Mouse (Mus musculus) right cerebral cortex, postnatal 25 days (tissue): ENCODE measurements around the gene Plpp3.

ENCODE experiments used
- DNase-seq: peaks from one replicate; pipeline ENCODE4 v3.0.0; 2022

Plpp3 gene

GRCm38 (mm10) chr4:105157276-105158168 is at the start of gene Plpp3:
TSS of gene Plpp3 (plus strand) at chr4:105157347.
- peak; percentile 81 for DNase-seq

- no peak for DNase-seq
These were observed 49.1 kb upstream of the Plpp3 start for GRCm38 (mm10) chr4:105107943-105108640.

GRCm38 (mm10) chr4:105108641-105109198 is 48.4 kb upstream of the Plpp3 start:
- no peak for DNase-seq

DNA sequence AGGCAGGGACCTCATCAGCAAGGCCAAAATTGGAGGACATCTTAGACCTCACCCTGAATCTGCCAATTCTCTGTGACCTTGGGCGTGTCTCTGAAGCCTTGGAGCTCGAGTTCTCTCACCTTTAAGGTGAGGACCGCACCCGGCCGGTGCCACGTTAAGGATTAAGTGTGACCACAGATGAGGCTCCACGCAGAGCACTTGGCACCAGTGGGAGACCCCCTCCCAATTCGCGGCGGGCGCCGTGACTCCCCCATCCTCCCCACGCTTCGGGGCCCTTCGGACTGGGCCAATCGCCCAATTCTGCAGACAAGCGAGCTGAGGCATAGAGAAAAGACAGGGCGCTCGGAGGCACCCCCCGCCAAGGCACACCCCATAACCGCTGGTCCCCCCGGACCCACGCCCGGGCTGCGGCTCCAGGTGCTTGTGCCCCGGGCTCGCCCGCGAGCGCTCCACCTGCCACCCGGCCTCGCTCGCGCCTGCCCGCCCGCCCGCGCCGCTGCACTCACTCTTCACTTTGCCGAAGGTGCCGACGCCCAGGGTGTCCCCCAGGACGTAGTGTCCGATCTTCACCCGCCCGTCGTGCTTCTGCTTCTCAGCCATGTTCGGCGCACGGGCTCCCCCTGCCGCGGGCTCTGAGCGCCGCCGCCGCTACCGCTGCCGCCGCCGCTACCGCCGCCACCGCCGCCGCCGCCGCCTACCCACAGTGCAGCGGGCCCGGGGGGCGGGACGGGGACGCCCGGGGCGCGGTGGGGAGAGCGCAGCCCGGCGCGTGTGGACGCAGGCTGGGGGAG is 47.8 kb upstream of the Plpp3 start, which contains the start of gene Prkaa2:
Gene Prkaa2, minus strand, starts transcription at position 692 of the 791 bp plus-strand sequence.
- DNase-seq: peak; percentile 85

GRCm38 (mm10) chr4:105109990-105110683 is 47.0 kb upstream of the Plpp3 start:
- DNase-seq: peak; percentile 58

GRCm38 (mm10) chr4:105110684-105111035 is 46.5 kb upstream of the Plpp3 start:
- DNase-seq: no peak

DNA sequence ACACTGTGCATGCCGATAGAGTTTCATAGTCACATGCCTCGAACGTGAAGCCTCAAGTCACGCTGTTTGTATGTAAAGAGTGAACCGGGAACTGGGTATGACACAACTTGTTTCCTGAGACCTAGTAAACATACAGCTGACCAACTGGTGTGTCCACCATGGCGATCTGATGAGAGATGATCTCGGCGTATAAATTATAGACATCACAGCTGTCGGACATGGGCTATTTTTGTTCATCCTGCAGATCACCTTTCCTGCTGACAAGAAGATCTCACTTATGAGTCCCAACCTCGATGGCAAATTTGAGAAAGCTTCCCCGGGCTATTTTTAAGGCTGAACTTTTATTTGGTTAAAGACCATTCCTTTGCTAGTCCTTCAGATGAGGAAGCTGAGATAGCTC is 45.4 kb upstream of the Plpp3 start:
- no peak for DNase-seq

GRCm38 (mm10) chr4:105113042-105113441 is 44.1 kb upstream of the Plpp3 start:
- DNase-seq: no peak

GRCm38 (mm10) chr4:105113468-105113867 is 43.7 kb upstream of the Plpp3 start:
- no peak for DNase-seq

- no peak for DNase-seq
These were observed 36.1 kb upstream of the Plpp3 start for GRCm38 (mm10) chr4:105121081-105121480.

DNA sequence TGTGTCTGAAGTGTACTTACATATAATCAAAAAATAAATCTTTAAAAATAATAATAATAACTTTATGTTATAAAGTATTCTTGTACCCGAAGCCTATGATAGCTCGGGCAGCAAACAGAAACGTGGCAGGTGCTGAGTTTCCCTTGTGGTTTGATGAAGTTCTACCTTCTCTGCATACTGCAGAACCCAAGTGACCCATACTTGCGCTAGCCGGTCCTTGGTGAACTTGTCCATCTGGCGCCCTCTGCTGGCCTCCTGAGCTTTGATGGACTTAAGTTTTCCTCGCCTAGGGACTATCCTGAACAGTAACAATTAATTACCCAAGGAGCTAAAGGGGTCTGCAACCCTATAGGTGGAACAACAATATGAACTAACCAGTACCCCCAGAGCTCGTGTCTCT is 34.7 kb upstream of the Plpp3 start:
- DNase-seq: no peak

DNA sequence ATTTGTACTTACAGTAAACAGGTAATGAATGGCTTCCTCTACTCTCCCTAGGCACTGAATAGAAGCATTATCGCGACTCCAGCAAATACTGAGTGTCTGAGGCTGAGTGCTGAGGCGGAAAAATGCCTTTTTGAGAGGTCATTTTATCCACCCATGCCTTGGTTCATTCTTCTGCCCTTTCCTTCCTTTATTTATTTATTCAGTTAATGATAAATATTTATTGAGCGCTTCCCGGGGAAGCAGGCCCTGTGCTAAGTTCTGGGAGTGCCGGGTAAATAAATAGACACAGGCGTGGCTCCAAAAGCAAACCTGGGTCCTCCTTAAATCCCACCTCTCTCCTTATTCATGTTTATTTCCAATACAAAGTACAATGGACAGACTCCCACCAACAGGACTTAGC is 27.9 kb upstream of the Plpp3 start:
- DNase-seq: no peak

DNA sequence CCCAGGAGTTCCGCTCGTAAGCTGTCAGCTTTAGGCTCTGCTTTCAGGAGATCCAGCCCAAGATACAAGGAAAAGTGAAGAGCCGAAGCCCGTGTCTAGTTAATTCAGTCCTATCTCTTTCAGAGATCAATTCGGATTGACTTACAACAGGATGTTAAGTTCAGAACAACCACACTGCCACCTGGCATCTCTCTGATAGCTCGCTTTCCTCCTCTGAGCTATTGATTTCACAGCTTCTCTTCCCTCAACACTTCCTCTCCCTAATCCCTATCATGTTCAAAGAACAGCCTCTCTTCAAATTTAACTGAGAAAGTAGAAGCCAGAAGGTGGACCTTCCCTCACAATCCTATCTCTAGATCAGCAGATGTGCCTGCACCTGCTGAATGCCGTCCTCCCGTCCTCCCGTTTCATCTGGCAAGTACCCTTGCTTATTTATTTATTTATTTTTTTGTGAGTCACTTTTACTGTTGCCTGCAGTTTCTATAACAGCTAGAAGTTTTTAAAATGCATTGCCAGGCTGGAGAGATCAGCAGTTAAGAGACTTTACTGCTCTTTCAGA is 25.3 kb upstream of the Plpp3 start:
- DNase-seq: no peak

DNA sequence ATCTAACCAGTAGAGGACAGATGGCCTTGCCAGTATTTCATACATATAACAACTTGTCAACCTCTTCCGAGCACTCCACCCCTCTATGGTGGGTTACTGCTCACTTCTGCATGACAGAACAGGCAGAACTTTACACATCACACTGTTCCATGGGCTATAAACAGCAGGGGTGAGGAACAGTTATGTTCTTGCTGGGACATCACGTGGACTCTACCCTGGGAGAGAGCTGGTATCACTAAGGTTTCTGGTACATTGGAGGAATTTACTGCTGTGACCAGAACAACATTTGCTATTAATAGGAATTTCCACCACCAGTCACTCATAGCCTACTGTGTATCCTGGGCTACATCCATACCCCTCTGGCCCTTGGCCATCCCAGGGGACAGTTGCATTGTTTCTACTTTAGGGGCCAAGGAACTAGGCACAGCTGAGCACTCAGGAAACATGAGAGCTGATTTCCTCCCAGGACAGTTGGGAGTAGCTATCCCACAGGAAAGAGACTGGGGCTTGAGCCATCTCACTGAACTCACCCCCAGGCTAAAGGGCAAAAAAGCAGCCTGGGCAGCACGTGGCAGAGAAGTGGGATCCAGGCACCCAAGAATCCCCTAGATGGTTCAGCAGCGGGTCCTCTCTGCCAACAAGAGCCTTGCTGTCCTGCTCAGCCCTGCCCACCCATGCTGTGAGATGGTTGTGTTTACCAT is 23.6 kb upstream of the Plpp3 start:
- DNase-seq: no peak

DNA sequence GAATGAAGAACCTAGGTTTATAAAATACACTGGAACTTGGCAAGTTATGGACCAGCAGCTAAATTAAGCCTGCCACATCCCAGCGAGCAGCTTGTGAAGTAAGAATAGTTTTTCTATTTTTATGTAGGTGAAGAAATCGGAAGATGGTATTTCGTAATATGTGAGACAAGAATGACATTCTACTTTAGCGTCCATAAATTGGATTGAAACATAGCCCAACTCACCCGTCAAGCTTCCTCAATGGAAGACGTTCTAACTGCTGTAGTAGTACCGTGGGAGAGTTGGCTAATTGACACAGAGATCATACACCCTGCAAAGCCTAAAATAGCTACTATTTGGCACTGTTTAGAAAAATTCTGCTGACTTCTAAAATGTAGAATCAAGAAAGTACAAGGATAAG is 7.7 kb upstream of the Plpp3 start:
- DNase-seq: no peak

GRCm38 (mm10) chr4:105151911-105152690 is 5.0 kb upstream of the Plpp3 start:
- DNase-seq: peak; percentile 76

DNA sequence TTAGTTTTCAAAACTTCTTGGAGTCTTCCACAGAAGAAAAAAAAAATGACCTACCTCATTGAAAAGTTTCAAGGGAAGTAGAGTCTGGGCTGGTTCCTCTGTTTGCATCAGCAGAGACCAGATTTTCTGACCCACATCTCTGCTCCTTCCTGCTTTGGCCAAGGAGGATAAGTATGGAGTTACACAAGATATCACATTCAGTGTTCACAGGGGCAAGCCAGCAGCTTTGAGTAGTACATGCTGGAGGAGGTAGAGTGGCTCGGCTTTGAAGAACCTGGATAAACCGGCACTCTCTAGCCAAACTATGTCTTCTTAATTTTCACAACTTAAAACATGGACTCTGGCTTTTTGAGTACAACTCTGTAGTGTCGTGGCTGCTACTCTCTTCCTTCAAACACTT is 3.9 kb upstream of the Plpp3 start:
- no peak for DNase-seq

- DNase-seq: no peak
These were observed 866 bp upstream of the Plpp3 start for GRCm38 (mm10) chr4:105156281-105156680.

GRCm38 (mm10) chr4:105156955-105157275 is 232 bp upstream of the Plpp3 start:
- DNase-seq: no peak

DNA sequence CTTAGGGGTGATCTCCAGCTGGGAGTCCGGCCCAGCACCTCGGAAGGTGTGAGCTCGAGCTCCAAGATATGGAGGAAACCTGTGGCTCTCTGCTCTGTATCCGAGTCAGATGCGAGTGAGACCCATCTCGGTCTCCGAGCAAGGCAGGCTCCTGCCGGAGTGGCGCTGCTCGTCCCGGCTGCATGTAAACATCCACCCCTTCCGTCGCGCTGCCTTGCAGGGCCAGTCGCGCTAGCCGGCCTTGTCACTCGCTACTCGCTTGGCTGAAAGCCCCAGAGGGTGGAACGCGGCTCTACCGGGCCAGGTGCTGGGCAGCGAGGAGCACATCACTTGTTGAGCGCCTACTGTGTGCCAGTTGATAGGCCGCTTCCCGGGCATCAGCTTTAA is 1.0 kb downstream of the Plpp3 start:
- peak; percentile 76 for DNase-seq
